Mouse (Mus musculus): ENCODE data around the gene Agbl5. TPM values are rescaled to one million over a fixed set of nuclear protein-coding genes. Genes with fewer than 3 reads are reported as not detected.

Gene Agbl5
- 9.1 and 9.8 TPM in 2 replicates for polyA plus RNA-seq (2012; rRNA removed)

GRCm38 (mm10) chr5:30888337-30889087 lies at the start of gene Agbl5:
Agbl5 (plus strand) TSS chr5:30888694.

DNA sequence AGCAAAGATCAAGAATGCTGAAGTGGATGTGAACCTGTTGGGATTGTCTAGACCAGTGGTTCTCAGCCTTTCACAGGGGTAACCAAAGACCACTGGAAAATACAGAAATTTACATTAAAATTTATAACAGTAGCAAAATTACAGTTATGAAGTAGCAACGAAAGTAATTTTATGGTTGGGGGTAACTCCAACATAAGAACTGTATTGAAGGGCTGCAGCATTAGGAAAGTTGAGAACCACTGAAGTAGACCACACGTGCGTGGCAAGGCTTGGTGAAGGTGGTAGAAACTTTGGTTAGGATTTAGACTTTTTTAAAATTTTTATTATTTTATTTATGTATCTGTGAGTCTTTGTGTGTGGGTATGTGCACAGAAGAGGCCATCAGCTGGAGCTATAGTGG lies 20.8 kb upstream of the Agbl5 start, which contains the start of gene Tmem214:
TSS of gene Tmem214 (plus strand) at position 301 of the 400 bp plus-strand sequence.

GRCm38 (mm10) chr5:30907413-30908059 lies 19.0 kb downstream of the Agbl5 start, which contains the start of gene Ost4:
Ost4 (minus strand) TSS chr5:30907788.

DNA sequence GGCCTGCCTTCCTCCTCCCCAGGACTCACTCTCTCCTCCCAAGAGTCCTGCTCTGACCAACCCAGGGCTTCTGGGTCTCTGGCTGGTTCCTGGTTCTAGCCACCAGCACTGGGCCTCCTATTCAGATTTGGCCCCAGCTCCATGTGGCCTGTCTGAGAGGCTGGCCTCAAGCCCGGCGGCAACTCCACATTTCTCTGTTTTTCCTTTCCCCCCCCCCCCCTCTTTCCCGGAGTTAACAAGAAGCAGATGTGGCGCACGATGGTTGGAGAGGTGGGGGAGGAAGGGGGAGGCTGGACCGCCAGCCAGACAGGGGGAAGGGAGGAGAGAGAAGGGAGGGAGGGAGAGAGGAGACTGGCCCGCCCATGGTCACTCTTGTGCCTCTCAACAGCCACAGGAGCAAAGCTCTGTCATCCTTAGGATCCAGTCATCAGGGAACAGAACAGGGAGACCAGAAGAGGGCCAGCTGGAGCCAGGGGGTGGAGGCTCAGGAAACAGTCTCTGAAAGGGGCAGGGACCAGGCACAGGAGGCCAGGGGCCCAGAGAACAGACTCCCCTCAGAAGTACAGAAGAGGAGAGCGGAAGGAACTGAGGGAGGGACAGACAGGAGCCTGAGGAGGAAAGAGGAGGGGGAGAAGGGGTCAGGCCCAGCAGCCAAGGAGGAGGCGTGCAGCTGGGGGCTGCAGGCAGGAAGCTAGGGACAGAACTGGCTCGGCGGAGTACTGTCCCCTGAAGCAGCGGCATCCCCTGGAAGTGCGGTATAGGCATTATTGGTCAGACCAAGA lies 24.8 kb downstream of the Agbl5 start, which contains the start of gene Emilin1:
TSS of gene Emilin1 (plus strand) at position 343 of the 782 bp plus-strand sequence.

GRCm38 (mm10) chr5:30921256-30922033 lies 33.0 kb downstream of the Agbl5 start, which contains the start of gene Khk:
Khk (plus strand) TSS chr5:30921431.

GRCm38 (mm10) chr5:30944956-30945781 lies 56.7 kb downstream of the Agbl5 start, which contains the start of gene Cgref1:
Cgref1 (minus strand) TSS chr5:30945591.

Other genes starting within 250 kb of the Agbl5 start
- 81.9 and 83.9 TPM in 2 replicates for gene Slc35f6, start 240.8 kb upstream of the Agbl5 start, polyA plus RNA-seq (2012; rRNA removed)
- gene Cenpa, start 221.9 kb upstream of the Agbl5 start, polyA plus RNA-seq (2012; rRNA removed): 20.2 and 29.1 TPM in 2 replicates
- 0.76 and 0.91 TPM in 2 replicates for gene Dpysl5, start 177.1 kb upstream of the Agbl5 start, polyA plus RNA-seq (2012; rRNA removed)
- gene Mapre3, start 74.1 kb upstream of the Agbl5 start, polyA plus RNA-seq (2012; rRNA removed): 22.6 and 26.0 TPM in 2 replicates
- gene Tmem214, start 20.7 kb upstream of the Agbl5 start, polyA plus RNA-seq (2012; rRNA removed): 71.5 and 79.9 TPM in 2 replicates
- 79.7 and 85.2 TPM in 2 replicates for gene Ost4, start 19.1 kb downstream of the Agbl5 start, polyA plus RNA-seq (2012; rRNA removed)
- 55.3 and 56.4 TPM in 2 replicates for gene Emilin1, start 24.7 kb downstream of the Agbl5 start, polyA plus RNA-seq (2012; rRNA removed)
- 20.9 and 21.4 TPM in 2 replicates for gene Khk, start 32.7 kb downstream of the Agbl5 start, polyA plus RNA-seq (2012; rRNA removed)
- 56.1 and 81.0 TPM in 2 replicates for gene Cgref1, start 56.9 kb downstream of the Agbl5 start, polyA plus RNA-seq (2012; rRNA removed)
- 252 and 282 TPM in 2 replicates for gene Preb, start 71.7 kb downstream of the Agbl5 start, polyA plus RNA-seq (2012; rRNA removed)
- gene Tcf23, start 80.0 kb downstream of the Agbl5 start, polyA plus RNA-seq (2012; rRNA removed): 10.1 and 12.4 TPM in 2 replicates
- 27.4 and 33.9 TPM in 2 replicates for gene Atraid, start 159.6 kb downstream of the Agbl5 start, polyA plus RNA-seq (2012; rRNA removed)
- 10.2 and 11.2 TPM in 2 replicates for gene Slc5a6, start 160.2 kb downstream of the Agbl5 start, polyA plus RNA-seq (2012; rRNA removed)
- 11.9 and 14.2 TPM in 2 replicates for gene Cad, start 166.1 kb downstream of the Agbl5 start, polyA plus RNA-seq (2012; rRNA removed)
- not detected in 2 replicates for gene Dnajc5g, start 217.6 kb downstream of the Agbl5 start, polyA plus RNA-seq (2012; rRNA removed)
- gene Slc30a3, start 219.5 kb downstream of the Agbl5 start, polyA plus RNA-seq (2012; rRNA removed): 0.15 and 0.29 TPM in 2 replicates
- gene Trim54, start 228.0 kb downstream of the Agbl5 start, polyA plus RNA-seq (2012; rRNA removed): 2.8 and 4.1 TPM in 2 replicates